Mouse (Mus musculus) cerebellum, adult 9-11 months (tissue): ENCODE measurements at regions not wholly inside any gene's neighbourhood (a gene's known extent, or its start where the extent isn't known, plus 50 kb on each side); places are given as distances from the start of the nearest gene placed in this dataset.

Source experiments
- DNase-seq: peaks from one replicate; pipeline ENCODE4 v3.0.0; 2022

GRCm38 (mm10) chr14:79929451-79929850 lies 54.4 kb upstream of the Olfm4 start:
- no peak for DNase-seq

- no peak for DNase-seq
These were observed 56.7 kb upstream of the Olfm4 start for GRCm38 (mm10) chr14:79927161-79927560.

GRCm38 (mm10) chr14:79916960-79917848 lies 66.7 kb upstream of the Olfm4 start:
- no peak for DNase-seq

GRCm38 (mm10) chr14:79914966-79915365 lies 68.9 kb upstream of the Olfm4 start:
- no peak for DNase-seq

GRCm38 (mm10) chr14:79913315-79913714 lies 70.6 kb upstream of the Olfm4 start:
- no peak for DNase-seq

GRCm38 (mm10) chr14:79912610-79913009 lies 71.3 kb upstream of the Olfm4 start:
- DNase-seq: peak; percentile 10

- no peak for DNase-seq
These were observed 76.1 kb upstream of the Olfm4 start for GRCm38 (mm10) chr14:79907761-79908160.

- no peak for DNase-seq
These were observed 78.3 kb upstream of the Olfm4 start for GRCm38 (mm10) chr14:79905574-79905973.

- DNase-seq: no peak
These were observed 81.5 kb upstream of the Olfm4 start for GRCm38 (mm10) chr14:79902355-79902754.

- DNase-seq: no peak
These were observed 85.6 kb upstream of the Olfm4 start for GRCm38 (mm10) chr14:79898240-79898639.

GRCm38 (mm10) chr14:79893241-79893640 lies 90.6 kb upstream of the Olfm4 start:
- DNase-seq: no peak

- peak; percentile 49 for DNase-seq
These were observed 93.2 kb upstream of the Olfm4 start for GRCm38 (mm10) chr14:79890682-79891081.

- no peak for DNase-seq
These were observed 93.6 kb upstream of the Olfm4 start for GRCm38 (mm10) chr14:79890280-79890679.

GRCm38 (mm10) chr14:79883487-79883886 lies 100.4 kb upstream of the Olfm4 start:
- DNase-seq: no peak

- DNase-seq: no peak
These were observed 102.2 kb upstream of the Olfm4 start for GRCm38 (mm10) chr14:79881726-79882125.

- DNase-seq: no peak
These were observed 103.7 kb upstream of the Olfm4 start for GRCm38 (mm10) chr14:79880065-79880755.

GRCm38 (mm10) chr14:79879333-79880035 lies 104.4 kb upstream of the Olfm4 start:
- DNase-seq: no peak

- peak; percentile 23 for DNase-seq
These were observed 105.4 kb upstream of the Olfm4 start for GRCm38 (mm10) chr14:79878285-79879019.

GRCm38 (mm10) chr14:79873062-79873461 lies 102.0 kb upstream of the Pcdh8 start:
- DNase-seq: no peak

GRCm38 (mm10) chr14:79872430-79872829 lies 101.3 kb upstream of the Pcdh8 start:
- DNase-seq: no peak

GRCm38 (mm10) chr14:79869325-79869724 lies 98.2 kb upstream of the Pcdh8 start:
- DNase-seq: no peak

- no peak for DNase-seq
These were observed 85.1 kb upstream of the Pcdh8 start for GRCm38 (mm10) chr14:79856245-79856644.

GRCm38 (mm10) chr14:79854216-79854615 lies 83.1 kb upstream of the Pcdh8 start:
- peak; percentile 64 for DNase-seq
